Mouse (Mus musculus): ENCODE measurements around the gene Cryl1. TPM values are rescaled to one million over a fixed set of nuclear protein-coding genes. Genes with fewer than 3 reads are reported as not detected.

The Cryl1 gene
- polyA plus RNA-seq, 1 experiment from 2014 or later, result 14.0 TPM

Other genes with a start within 250 kb of the Cryl1 start
- 15.1 and 16.9 TPM in 2 replicates for gene Ift88, start 25.5 kb upstream of the Cryl1 start, polyA plus RNA-seq (2014; fragmentation: Nextera tagmentation; extraction: Ambion mirVana)
- 1.1 and 1.3 TPM in 2 replicates for gene Il17d, start 126.2 kb upstream of the Cryl1 start, polyA plus RNA-seq (2014; fragmentation: Nextera tagmentation; extraction: Ambion mirVana)
- 106 and 108 TPM in 2 replicates for gene Eef1akmt1, start 173.1 kb upstream of the Cryl1 start, polyA plus RNA-seq (2014; fragmentation: Nextera tagmentation; extraction: Ambion mirVana)

Measured in limb, embryonic 11.5 days (tissue).